Mouse (Mus musculus) brain, embryonic 14.5 days (tissue): ENCODE data around the gene Mfap3. TPM values are rescaled to one million over a fixed set of nuclear protein-coding genes. Genes with fewer than 3 reads are reported as not detected.

Experiments
- DNase-seq: peaks from one replicate; pipeline ENCODE4 v3.0.0-alpha.2; 2011; ENCODE audit warnings: low read depth
- CTCF ChIP-seq: fragments of 200-500 bp; IDR thresholded peaks from 2 replicates; pipeline ENCODE4 v1.5.1; 2012; ENCODE audit warnings: inconsistent platforms, mild to moderate bottlenecking, moderate library complexity, borderline replicate concordance; ENCODE audit not compliant: insufficient read depth, insufficient read length; ENCODE audit errors: extremely low read depth
- POLR2A ChIP-seq: fragments of 200-500 bp; IDR thresholded peaks from 2 replicates; pipeline ENCODE4 v1.6.1; 2012; ENCODE audit warnings: mild to moderate bottlenecking, inconsistent platforms, borderline replicate concordance; ENCODE audit not compliant: poor library complexity, insufficient read depth, insufficient read length, severe bottlenecking; ENCODE audit errors: extremely low read depth
- polyA plus RNA-seq: library from polyadenylated mRNA; depleted of rRNA; stranded (reverse); fragments of >200 nt; gene quantifications from 2 replicates; pipeline ENCODE4 v1.2.3, GENCODE M21; 2012; rRNA removed

The Mfap3 gene
- polyA plus RNA-seq = 36.6 and 39.3 TPM in 2 replicates

DNA sequence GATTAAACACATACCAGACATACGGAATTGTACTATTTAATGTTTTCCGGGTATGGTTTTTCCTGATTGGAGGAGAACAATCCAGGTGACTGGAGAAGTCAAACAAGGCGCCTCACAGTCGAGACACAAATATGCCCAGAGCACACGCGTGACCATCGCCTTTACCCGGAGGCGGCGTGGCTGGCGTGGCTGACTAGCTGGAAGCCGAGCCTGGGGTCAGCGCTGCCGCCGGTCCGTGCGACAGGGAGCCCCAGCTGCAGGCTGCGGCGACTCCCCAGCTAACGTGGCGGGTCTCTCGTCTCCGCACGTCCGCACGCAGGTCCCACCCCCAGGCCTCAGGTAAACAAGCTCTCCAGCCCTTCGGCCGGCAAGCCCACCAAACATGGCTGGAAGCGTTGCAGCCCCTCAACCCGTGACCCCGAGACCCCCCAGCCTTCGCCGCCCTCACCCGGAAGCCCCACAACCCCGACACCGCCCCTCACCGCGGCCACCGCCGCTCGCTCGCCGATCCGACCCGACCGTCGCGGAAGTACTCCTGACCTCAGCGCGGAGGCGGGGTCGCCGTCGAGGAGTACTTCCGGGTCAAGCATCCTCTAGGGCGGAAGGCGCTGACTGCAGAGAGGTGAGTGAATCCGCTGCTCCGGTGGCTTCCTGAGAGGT is at the start of gene Mfap3, which contains the start of gene Fam114a2:
Gene Mfap3, plus strand, starts transcription at position 574 of the 660 bp plus-strand sequence.
Gene Fam114a2, minus strand, starts transcription at position 527 of the 660 bp plus-strand sequence.
- DNase-seq = peak; percentile 96
- TF ChIP-seq CTCF = no peak
- peak; percentile 83 for TF ChIP-seq POLR2A

DNA sequence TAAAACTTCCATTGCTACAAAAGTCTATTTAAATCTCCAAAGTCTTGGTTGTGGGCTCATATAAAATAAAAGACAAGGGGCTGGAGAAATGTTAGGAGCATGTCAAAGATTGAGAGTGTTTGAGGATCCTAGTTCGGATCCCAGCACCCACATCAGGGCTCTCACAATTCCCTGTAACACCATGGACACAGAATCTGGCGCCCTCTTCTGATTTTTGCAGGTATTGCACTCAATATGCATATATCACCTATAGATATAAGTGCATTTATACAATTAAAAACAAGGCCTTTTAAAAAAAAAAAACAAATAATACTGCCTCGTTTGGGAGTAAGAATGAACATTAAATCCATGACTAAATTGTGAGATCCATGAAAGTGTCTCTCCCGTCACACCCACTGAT is 49.8 kb upstream of the Mfap3 start:
- TF ChIP-seq POLR2A (no peak), CTCF (peak; percentile 40; the same call in 1 of the 2 replicates)
- no peak for DNase-seq

DNA sequence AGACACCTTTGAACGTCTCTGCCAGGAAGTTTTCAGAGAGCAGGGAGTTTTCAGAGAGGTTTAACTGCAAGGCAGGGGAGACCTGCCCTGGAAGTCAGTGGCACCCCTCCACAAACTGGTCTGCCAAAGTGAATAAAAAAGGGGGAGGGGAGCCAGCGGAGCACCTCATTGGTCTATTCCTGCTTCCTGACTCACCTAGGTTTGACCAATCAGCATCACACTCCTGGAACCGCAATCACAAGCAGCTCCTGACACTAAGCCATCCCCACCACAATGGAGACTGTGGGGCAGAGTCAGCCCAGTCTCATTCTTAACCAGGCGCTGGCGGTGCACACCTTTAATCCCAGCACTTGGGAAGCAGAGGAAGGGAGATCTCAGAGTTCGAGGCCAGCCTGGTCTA is 48.4 kb upstream of the Mfap3 start:
- TF ChIP-seq CTCF (no peak), POLR2A (no peak)
- no peak for DNase-seq

- TF ChIP-seq CTCF = no peak
- no peak for TF ChIP-seq POLR2A
- no peak for DNase-seq
Measured at GRCm38 (mm10) chr11:57470979-57471378, 47.5 kb upstream of the Mfap3 start.

DNA sequence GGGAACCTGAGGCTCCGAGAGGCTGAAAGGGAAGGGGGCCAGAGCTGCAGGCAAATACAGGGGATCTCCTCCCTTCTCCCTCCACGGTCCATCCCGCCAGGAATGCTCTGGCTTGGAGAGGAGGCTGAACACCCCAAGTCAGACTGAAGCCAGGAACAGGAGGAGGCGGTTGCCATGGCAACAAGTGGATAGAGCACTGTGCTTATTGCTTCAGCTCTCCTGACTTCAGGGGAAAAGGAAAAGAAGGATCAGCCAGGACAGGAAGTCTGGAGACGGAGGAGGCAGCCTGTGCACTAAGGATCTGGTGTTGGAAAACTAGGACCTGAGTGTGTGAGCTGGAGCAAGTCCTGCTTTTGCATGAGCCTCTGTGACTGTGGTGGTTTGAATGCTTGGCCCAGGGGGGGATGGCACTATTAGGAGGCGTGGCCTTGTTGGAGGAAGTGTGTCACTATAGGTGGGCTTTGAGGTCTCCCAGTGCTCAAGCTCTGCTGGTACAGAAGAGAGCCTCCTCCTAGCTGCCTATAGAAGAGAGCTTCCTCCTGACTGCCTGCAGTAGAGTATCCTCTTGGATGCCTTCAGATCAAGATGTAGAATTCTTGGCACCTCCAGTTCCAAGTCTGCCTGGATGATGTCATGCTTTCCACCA is 44.0 kb upstream of the Mfap3 start:
- peak; percentile 74 for DNase-seq

GRCm38 (mm10) chr11:57475119-57475518 is 43.3 kb upstream of the Mfap3 start:
- TF ChIP-seq POLR2A (no peak), CTCF (peak; percentile 81; the same call in 1 of the 2 replicates)
- DNase-seq = peak; percentile 69

More for the DNA sequence above, 44.0 kb upstream of the Mfap3 start:
- TF ChIP-seq CTCF (no peak), POLR2A (no peak)

GRCm38 (mm10) chr11:57478077-57478476 is 40.4 kb upstream of the Mfap3 start:
- no peak for TF ChIP-seq POLR2A
- no peak for TF ChIP-seq CTCF
- peak; percentile 83 for DNase-seq

DNA sequence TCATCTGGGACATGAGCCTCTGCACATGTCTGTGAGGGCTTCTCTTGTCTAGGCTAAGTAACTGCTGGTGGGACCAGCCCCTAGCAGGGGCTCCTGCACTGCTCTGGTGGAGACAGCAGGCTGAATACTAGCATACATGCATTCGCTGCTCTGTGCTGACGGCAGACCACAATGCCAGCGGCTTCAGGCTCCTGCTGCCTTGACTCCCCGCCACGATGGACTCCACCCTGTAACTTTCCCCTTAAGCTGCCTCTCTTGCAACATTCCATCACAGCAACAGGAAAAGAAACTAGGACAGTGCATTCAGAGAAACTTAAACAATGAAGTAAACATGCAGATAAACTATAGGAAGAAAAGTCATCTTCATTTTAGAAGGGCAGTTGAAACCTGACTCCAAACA is 30.0 kb upstream of the Mfap3 start:
- TF ChIP-seq CTCF (no peak), POLR2A (no peak)
- no peak for DNase-seq

- peak; percentile 51 for DNase-seq
- no peak for TF ChIP-seq CTCF
- TF ChIP-seq POLR2A = no peak
Measured at GRCm38 (mm10) chr11:57496462-57497039, 21.9 kb upstream of the Mfap3 start.

DNA sequence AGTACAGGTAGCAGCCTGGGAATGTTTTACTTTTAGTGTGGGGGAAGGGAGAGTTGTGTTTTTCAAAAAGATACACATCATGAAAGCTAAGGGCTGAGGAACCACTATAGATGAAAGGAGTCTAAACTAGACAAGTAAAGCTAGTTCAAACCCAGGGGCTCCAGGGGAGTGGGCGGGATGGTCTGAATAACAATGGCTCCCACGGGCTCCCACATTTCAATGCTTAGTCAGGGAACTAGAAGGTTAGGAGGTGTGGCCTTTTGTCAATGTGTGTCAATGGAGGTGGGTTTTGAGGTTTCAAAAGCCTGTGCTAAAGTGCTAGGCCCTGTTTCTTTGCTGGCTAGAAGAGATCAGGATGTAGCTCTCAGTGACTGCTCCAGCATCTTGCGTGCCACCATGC is 20.8 kb upstream of the Mfap3 start:
- no peak for DNase-seq
- TF ChIP-seq POLR2A (no peak), CTCF (no peak)

- no peak for TF ChIP-seq CTCF
- TF ChIP-seq POLR2A = no peak
- DNase-seq = no peak
Measured at GRCm38 (mm10) chr11:57498215-57498614, 20.2 kb upstream of the Mfap3 start.

DNA sequence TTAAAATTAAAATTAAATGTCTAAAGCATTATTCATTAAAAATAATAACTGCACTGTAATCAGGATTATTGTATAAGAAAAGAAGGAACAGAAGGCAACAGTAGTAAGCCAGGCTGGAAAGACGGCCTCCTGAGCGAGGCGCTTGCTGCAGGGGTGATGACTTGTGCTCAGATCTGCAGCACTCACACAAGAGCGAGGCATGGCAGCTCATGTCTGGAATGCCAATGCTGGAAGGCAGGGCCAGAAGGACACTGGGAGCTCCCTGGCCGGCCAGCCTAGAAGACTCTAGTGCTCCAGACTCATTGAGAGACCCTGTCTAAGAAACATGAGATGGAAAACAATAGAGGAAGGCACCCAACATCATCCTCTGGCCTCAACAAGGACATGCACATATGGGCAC is 15.3 kb upstream of the Mfap3 start:
- TF ChIP-seq CTCF (no peak), POLR2A (no peak)
- no peak for DNase-seq

DNA sequence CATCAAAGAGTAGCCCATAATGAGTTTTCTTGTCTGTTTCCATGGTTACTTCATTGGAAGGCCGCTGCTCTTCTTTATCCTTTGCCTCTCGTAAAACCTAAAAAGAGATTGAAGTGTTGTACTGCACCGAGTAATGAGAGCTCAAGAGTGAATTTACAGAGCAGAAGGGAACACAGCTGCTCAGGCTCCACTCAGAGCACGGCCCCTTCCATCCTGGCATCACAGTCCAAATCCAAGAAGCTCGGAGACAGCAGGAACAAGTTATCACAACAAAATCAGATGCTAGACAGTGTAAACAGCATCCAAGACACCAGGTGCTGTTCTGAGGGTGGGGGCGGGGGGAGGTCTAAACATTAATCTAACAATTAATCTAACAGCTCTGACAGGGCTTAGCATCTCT is 11.6 kb upstream of the Mfap3 start:
- TF ChIP-seq CTCF = no peak
- no peak for TF ChIP-seq POLR2A
- DNase-seq = peak; percentile 90
